Mouse (Mus musculus) G1E-ER4 (cell line): ENCODE data around the gene Nuf2. TPM values are rescaled to one million over a fixed set of nuclear protein-coding genes. Genes with fewer than 3 reads are reported as not detected.

Experiments
- GATA1 ChIP-seq: IDR thresholded peaks from one replicate; pipeline ENCODE4 v1.8.0; 2012; ENCODE audit warnings: low read length, inconsistent platforms
- polyA plus RNA-seq: library from polyadenylated mRNA; stranded (reverse); fragments of >175 nt; gene quantifications from 2 replicates; pipeline ENCODE4 v1.2.3, GENCODE M21; 2012

Nuf2 gene
- polyA plus RNA-seq, 1 experiment = 2.0 TPM

DNA sequence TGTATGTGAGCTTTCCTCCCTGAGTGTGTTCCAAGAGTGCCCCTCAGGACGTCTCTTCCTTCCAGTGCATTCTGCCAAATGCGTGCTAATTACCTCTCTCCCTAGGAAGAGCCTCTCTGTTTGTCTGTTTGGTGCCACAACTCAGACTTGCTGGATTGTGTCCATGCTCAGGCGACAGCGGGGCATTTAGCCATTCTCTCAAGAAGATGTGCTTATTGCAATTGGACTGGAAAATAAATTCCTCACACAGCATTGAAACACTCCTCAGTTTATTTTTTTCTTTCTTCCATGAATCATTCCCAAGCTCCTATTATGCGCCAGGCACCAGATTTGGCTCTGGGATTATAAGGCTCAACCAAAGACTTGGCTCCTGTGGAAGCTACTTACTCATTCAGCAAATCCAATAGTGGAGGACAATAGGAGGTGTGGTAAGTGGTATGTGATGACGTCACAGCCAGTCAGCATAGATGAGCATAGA is 45.8 kb downstream of the Nuf2 start:
- no peak for TF ChIP-seq GATA1

GRCm38 (mm10) chr1:169484565-169484964 is 46.7 kb downstream of the Nuf2 start:
- TF ChIP-seq GATA1 = no peak

GRCm38 (mm10) chr1:169482596-169483335 is 48.5 kb downstream of the Nuf2 start:
- TF ChIP-seq GATA1 = no peak

- TF ChIP-seq GATA1 = no peak
Observed at GRCm38 (mm10) chr1:169471185-169471584, 60.1 kb downstream of the Nuf2 start.

DNA sequence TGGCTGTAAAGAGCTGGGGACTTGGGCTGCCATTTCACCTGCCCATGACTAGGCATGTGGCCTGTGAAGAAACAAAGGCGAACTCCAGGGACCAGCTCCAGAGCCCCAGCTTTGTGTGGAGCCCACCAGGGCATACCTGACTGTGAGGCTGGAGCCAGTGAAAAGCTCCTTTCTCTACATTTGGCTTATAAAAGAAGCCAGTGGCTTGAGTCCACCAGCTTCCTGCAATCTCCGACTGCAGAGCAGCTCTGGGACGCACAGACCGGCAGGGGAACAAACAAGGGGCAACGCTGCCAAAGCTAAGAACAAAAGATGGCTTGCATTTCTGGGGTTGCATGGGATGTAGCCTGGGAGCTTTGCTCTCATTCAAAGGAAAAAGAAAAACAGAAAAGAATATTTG is 63.5 kb downstream of the Nuf2 start:
- TF ChIP-seq GATA1 = no peak

GRCm38 (mm10) chr1:169462386-169463115 is 68.7 kb downstream of the Nuf2 start:
- no peak for TF ChIP-seq GATA1

GRCm38 (mm10) chr1:169459071-169459782 is 72.0 kb downstream of the Nuf2 start:
- no peak for TF ChIP-seq GATA1

Other genes with a start within 250 kb of the Nuf2 start
- gene Rgs5, start 124.0 kb upstream of the Nuf2 start, polyA plus RNA-seq = not detected in 2 replicates
- gene Rgs4, start 216.2 kb upstream of the Nuf2 start, polyA plus RNA-seq = not detected in 2 replicates